ENCODE assay signal across 26 mouse cellular contexts in the genomic region with DNA sequence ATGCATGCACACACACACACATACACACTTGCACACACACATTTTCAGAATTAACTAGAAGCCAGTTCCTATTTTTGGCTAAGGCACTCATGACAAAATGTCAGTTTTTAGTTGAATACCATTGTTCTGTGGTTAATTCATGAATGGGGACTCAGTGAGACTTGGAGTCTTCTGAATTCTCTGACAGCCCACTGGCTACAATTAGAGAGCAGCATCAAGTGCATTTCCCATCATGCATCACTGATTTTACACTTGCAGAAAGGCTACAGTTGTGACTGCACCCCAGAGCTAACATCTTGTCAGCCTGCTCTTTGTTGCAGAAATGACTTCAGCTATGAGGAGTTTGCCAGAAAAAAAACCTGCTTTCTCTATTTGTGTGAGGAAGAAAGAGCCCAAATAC.
DNase-seq lines count a peak whose midpoint lies in the region; ATAC-seq and TF ChIP-seq lines count a peak whose summit lies in the region.
"Had no signal": no experiment of that assay in that cellular context is flagged by ENCODE, and none has a peak within 500 bp of the region (broad histone marks: within the 10 kb centered on the region; RNA-seq: fewer than 3 reads in every experiment).

No protein-coding gene starts in this region.

- no peaks in the 10 kb centered on the region for H3K27me3 ChIP-seq in hindbrain, postnatal 0 days (ENCODE audit: insufficient read depth, low read length)
- no peaks in the 10 kb centered on the region for H3K27me3 ChIP-seq in hindbrain, embryonic 12.5 days
- H3K27me3 ChIP-seq in neural tube, embryonic 15.5 days (replicated peaks) = no peaks in the 10 kb centered on the region
- H3K27me3 ChIP-seq: embryonic facial prominence, embryonic 15.5 days; forebrain, embryonic 15.5 days; limb, embryonic 13.5 days; liver, embryonic 12.5 days had no signal

- no peak for TF ChIP-seq CTCF in hindbrain, postnatal 0 days (IDR thresholded peaks at IDR 0.05; ENCODE audit: low read depth)

- no peaks in the 10 kb centered on the region for H3K9me3 ChIP-seq in hindbrain, postnatal 0 days (ENCODE audit: low read length)
- no peaks in the 10 kb centered on the region for H3K9me3 ChIP-seq in hindbrain, embryonic 12.5 days (replicated peaks)
- H3K9me3 ChIP-seq in neural tube, embryonic 15.5 days (replicated peaks) = no peaks in the 10 kb centered on the region
- H3K9me3 ChIP-seq: embryonic facial prominence, embryonic 10.5 days; embryonic facial prominence, embryonic 15.5 days; forebrain, embryonic 15.5 days; limb, embryonic 13.5 days; liver, embryonic 12.5 days had no signal

- H3K27ac ChIP-seq in hindbrain, postnatal 0 days = 0 out of 2 replicates have a peak overlapping the region, but pooled peaks have one; percentile 12
- no peak overlapping the region for H3K27ac ChIP-seq in hindbrain, embryonic 12.5 days
- no peak overlapping the region for H3K27ac ChIP-seq in neural tube, embryonic 15.5 days (replicated peaks)
- H3K27ac ChIP-seq: embryonic facial prominence, embryonic 10.5 days; embryonic facial prominence, embryonic 15.5 days; forebrain, embryonic 15.5 days; left cerebral cortex, adult 2 months; limb, embryonic 13.5 days; liver, embryonic 12.5 days; stomach, postnatal 0 days had no signal

- no peaks in the 10 kb centered on the region; the same call in 1 of the 2 replicates for H3K4me1 ChIP-seq in hindbrain, postnatal 0 days (ENCODE audit: insufficient read depth, low read length)
- H3K4me1 ChIP-seq in hindbrain, embryonic 12.5 days = peaks cover 4% of the 10 kb centered on the region
- H3K4me1 ChIP-seq in neural tube, embryonic 15.5 days = peaks cover 14% of the 10 kb centered on the region; the same call in 1 of the 2 replicates
- H3K4me1 ChIP-seq: embryonic facial prominence, embryonic 15.5 days; liver, embryonic 12.5 days had no signal

- peak; percentile 72 for ATAC-seq in hindbrain, postnatal 0 days
- no peak for ATAC-seq in hindbrain, embryonic 12.5 days (ENCODE audit: low FRiP score)
- no peak for ATAC-seq in neural tube, embryonic 15.5 days (ENCODE audit: low FRiP score)
- ATAC-seq: activated CD4-positive, CD25-positive, alpha-beta regulatory T cell, adult 4 months; forebrain, embryonic 15.5 days; inflammation-experienced regulatory T-cells, adult 6 months; liver, embryonic 12.5 days; liver, postnatal 0 days had no signal

- no peaks in the 10 kb centered on the region for H3K36me3 ChIP-seq in hindbrain, postnatal 0 days (ENCODE audit: insufficient read depth, low read length)
- no peaks in the 10 kb centered on the region for H3K36me3 ChIP-seq in hindbrain, embryonic 12.5 days
- H3K36me3 ChIP-seq in neural tube, embryonic 15.5 days = no peaks in the 10 kb centered on the region
- H3K36me3 ChIP-seq: embryonic facial prominence, embryonic 10.5 days; embryonic facial prominence, embryonic 15.5 days; forebrain, embryonic 15.5 days; limb, embryonic 13.5 days; liver, embryonic 12.5 days had no signal

- no peak overlapping the region for H3K4me3 ChIP-seq in hindbrain, postnatal 0 days (ENCODE audit: low read length)
- no peak overlapping the region for H3K4me3 ChIP-seq in hindbrain, embryonic 12.5 days
- H3K4me3 ChIP-seq in neural tube, embryonic 15.5 days (replicated peaks) = no peak overlapping the region
- H3K4me3 ChIP-seq: embryonic facial prominence, embryonic 10.5 days; embryonic facial prominence, embryonic 15.5 days; forebrain, embryonic 15.5 days; left cerebral cortex, adult 2 months; limb, embryonic 13.5 days; liver, embryonic 12.5 days had no signal

- intact Hi-C loops in heart, postnatal 36 days (cut with DNase I) = no loop called here

- DNase-seq in hindbrain, postnatal 0 days (ENCODE audit: low spot score) = peak; percentile 39
- DNase-seq in neural tube, embryonic 10.5 days (ENCODE audit: extremely low spot score, low spot score) = no peak
- DNase-seq in retina, embryonic 14.5 days (ENCODE audit: low spot score) = peak; percentile 26
- no peak for DNase-seq in heart, postnatal 36 days
- DNase-seq: adrenal gland, adult 8-10 months; B cell, adult 2 months; cerebellum, adult 8-10 months; cerebellum, postnatal 25 days; heart, postnatal 14 days; kidney, adult 11 months; kidney, postnatal 14 days; liver, postnatal 0 days; lung, postnatal 36 days; right cerebral cortex, adult 18-20 months; spleen, adult 18-20 months had no signal

- H3K9ac ChIP-seq in hindbrain, postnatal 0 days (replicated peaks; ENCODE audit: low read length) = no peak overlapping the region
- no peak overlapping the region for H3K9ac ChIP-seq in hindbrain, embryonic 12.5 days
- no peak overlapping the region for H3K9ac ChIP-seq in neural tube, embryonic 15.5 days (replicated peaks)
- H3K9ac ChIP-seq: embryonic facial prominence, embryonic 15.5 days; forebrain, embryonic 15.5 days; limb, embryonic 13.5 days; liver, embryonic 12.5 days; liver, postnatal 0 days had no signal

- H3K4me2 ChIP-seq in hindbrain, postnatal 0 days (ENCODE audit: low read depth, low read length) = no peak overlapping the region
- no peak overlapping the region for H3K4me2 ChIP-seq in hindbrain, embryonic 12.5 days (replicated peaks)
- H3K4me2 ChIP-seq in neural tube, embryonic 15.5 days = peak overlapping the region; percentile 1; the same call in 1 of the 2 replicates
- H3K4me2 ChIP-seq: embryonic facial prominence, embryonic 15.5 days; forebrain, embryonic 15.5 days; limb, embryonic 13.5 days; liver, embryonic 12.5 days had no signal

Comparison
In these comparisons a context has a peak if more than half of its experiments do, and no peak if none do; other contexts are left out.
1. DNase-seq: peak in hindbrain, postnatal 0 days (single experiment) and retina, embryonic 14.5 days (single experiment); none in neural tube, embryonic 10.5 days (single experiment) and heart, postnatal 36 days (0 of 2).